Mouse (Mus musculus): ENCODE results near the gene Vangl1. TPM values are rescaled to one million over a fixed set of nuclear protein-coding genes. Genes with fewer than 3 reads are reported as not detected.

Gene Vangl1
- polyA plus RNA-seq, 1 experiment: 22.2 TPM

Other genes with a start within 250 kb of the Vangl1 start
- gene Nhlh2, start 194.6 kb downstream of the Vangl1 start, polyA plus RNA-seq (2012; rRNA removed): not detected in 2 replicates
- 52.0 and 91.3 TPM in 2 replicates for gene Casq2, start 118.3 kb downstream of the Vangl1 start, polyA plus RNA-seq (2012; rRNA removed)